Mouse (Mus musculus): ENCODE data around the gene Smarca2. TPM values are rescaled to one million over a fixed set of nuclear protein-coding genes. Genes with fewer than 3 reads are reported as not detected.

The Smarca2 gene
- total and polyA plus RNA-seq, 3 experiments = 20.1 to 66.4 (median 31.4) TPM

GRCm38 (mm10) chr19:26612995-26613394 lies 8.1 kb downstream of the Smarca2 start:
- H3K4me3 ChIP-seq (ENCODE audit: low read depth, low read length) = peak overlapping the region; percentile 27; the same call in 1 of the 2 replicates
- peaks cover 17% of the 10 kb centered on the region for H3K36me3 ChIP-seq (replicated peaks)
- peaks cover 63% of the 10 kb centered on the region for H3K4me1 ChIP-seq (ENCODE audit: insufficient read depth, low read depth, low read length)
- H3K27me3 ChIP-seq (ENCODE audit: insufficient read depth, low read length) = no peaks in the 10 kb centered on the region
- TF ChIP-seq CTCF (IDR thresholded peaks at IDR 0.05; ENCODE audit: low read depth, low read length) = no peak
- TF ChIP-seq TAL1 (conservative IDR thresholded peaks at IDR 0.05; ENCODE audit: low read depth, low read length) = peak; percentile 34; the same call in 1 of the 2 replicates
- 0 out of 2 replicates have a peak, but pooled peaks cover 6% of the 10 kb centered on the region for H3K9me3 ChIP-seq (replicated peaks)
- DNase-seq (ENCODE audit: low spot score) = peak; percentile 18
- peak; percentile 64 for ATAC-seq (ENCODE audit: extremely low read depth, insufficient number of reproducible peaks, low FRiP score, poor library complexity, severe bottlenecking)

- ATAC-seq (ENCODE audit: extremely low read depth, insufficient number of reproducible peaks, low FRiP score, poor library complexity, severe bottlenecking) = peak; percentile 50
- Histone ChIP-seq H3K27me3 (ENCODE audit: insufficient read depth, low read length) (no peaks in the 10 kb centered on the region), H3K36me3 (replicated peaks) (peaks cover 17% of the 10 kb centered on the region), H3K4me1 (ENCODE audit: insufficient read depth, low read depth, low read length) (peaks cover 59% of the 10 kb centered on the region), H3K9me3 (replicated peaks) (0 out of 2 replicates have a peak, but pooled peaks cover 6% of the 10 kb centered on the region), H3K4me3 (ENCODE audit: low read depth, low read length) (no peak overlapping the region; the same call in 1 of the 2 replicates)
- DNase-seq (ENCODE audit: low spot score) = no peak
- TF ChIP-seq TAL1 (conservative IDR thresholded peaks at IDR 0.05; ENCODE audit: low read depth, low read length) (no peak), POLR2AphosphoS5 (IDR thresholded peaks at IDR 0.05; ENCODE audit: insufficient replicate concordance, low read depth, low read length) (no peak), GATA2 (IDR thresholded peaks at IDR 0.05; ENCODE audit: borderline replicate concordance, low read depth, low read length) (no peak), GATA1 (IDR thresholded peaks at IDR 0.05; ENCODE audit: borderline replicate concordance, low read length) (no peak)
Measured at GRCm38 (mm10) chr19:26613665-26614064, 8.8 kb downstream of the Smarca2 start.

GRCm38 (mm10) chr19:26616271-26616670 lies 11.4 kb downstream of the Smarca2 start:
- ATAC-seq (ENCODE audit: extremely low read depth, insufficient number of reproducible peaks, low FRiP score, poor library complexity, severe bottlenecking) (no peak), DNase-seq (ENCODE audit: low spot score) (no peak)
- TF ChIP-seq GATA1 (IDR thresholded peaks at IDR 0.05; ENCODE audit: borderline replicate concordance, low read length) = no peak
- peaks cover 34% of the 10 kb centered on the region for H3K36me3 ChIP-seq (replicated peaks)
- H3K9me3 ChIP-seq (replicated peaks) = 0 out of 2 replicates have a peak, but pooled peaks cover 6% of the 10 kb centered on the region
- H3K4me3 ChIP-seq (ENCODE audit: low read depth, low read length) = no peak overlapping the region
- H3K4me1 ChIP-seq (ENCODE audit: insufficient read depth, low read depth, low read length) = peaks cover 53% of the 10 kb centered on the region
- H3K27me3 ChIP-seq (ENCODE audit: insufficient read depth, low read length) = no peaks in the 10 kb centered on the region

GRCm38 (mm10) chr19:26617287-26617686 lies 12.4 kb downstream of the Smarca2 start:
- no peak for ATAC-seq (ENCODE audit: extremely low read depth, insufficient number of reproducible peaks, low FRiP score, poor library complexity, severe bottlenecking)
- H3K4me1 ChIP-seq (ENCODE audit: insufficient read depth, low read depth, low read length) = peaks cover 45% of the 10 kb centered on the region
- H3K9me3 ChIP-seq (replicated peaks) = 0 out of 2 replicates have a peak, but pooled peaks cover 6% of the 10 kb centered on the region
- DNase-seq (ENCODE audit: low spot score) = no peak
- no peak overlapping the region for H3K4me3 ChIP-seq (ENCODE audit: low read depth, low read length)
- peaks cover 39% of the 10 kb centered on the region for H3K36me3 ChIP-seq (replicated peaks)
- no peaks in the 10 kb centered on the region for H3K27me3 ChIP-seq (ENCODE audit: insufficient read depth, low read length)
- TF ChIP-seq CTCF (IDR thresholded peaks at IDR 0.05; ENCODE audit: low read depth, low read length) = no peak
- no peak for TF ChIP-seq POLR2AphosphoS5 (IDR thresholded peaks at IDR 0.05; ENCODE audit: insufficient replicate concordance, low read depth, low read length)
- TF ChIP-seq GATA2 (IDR thresholded peaks at IDR 0.05; ENCODE audit: borderline replicate concordance, low read depth, low read length) = no peak
- no peak for TF ChIP-seq TAL1 (conservative IDR thresholded peaks at IDR 0.05; ENCODE audit: low read depth, low read length)
- TF ChIP-seq GATA1 (IDR thresholded peaks at IDR 0.05; ENCODE audit: borderline replicate concordance, low read length) = no peak

- Histone ChIP-seq H3K4me1 (ENCODE audit: insufficient read depth, low read depth, low read length) (no peaks in the 10 kb centered on the region), H3K36me3 (replicated peaks) (peaks cover 60% of the 10 kb centered on the region)
- no peak for TF ChIP-seq POLR2AphosphoS5 (IDR thresholded peaks at IDR 0.05; ENCODE audit: insufficient replicate concordance, low read depth, low read length)
- no peak for TF ChIP-seq GATA2 (IDR thresholded peaks at IDR 0.05; ENCODE audit: borderline replicate concordance, low read depth, low read length)
- TF ChIP-seq CTCF (IDR thresholded peaks at IDR 0.05; ENCODE audit: low read depth, low read length) = no peak
- TF ChIP-seq TAL1 (conservative IDR thresholded peaks at IDR 0.05; ENCODE audit: low read depth, low read length) = no peak
- TF ChIP-seq GATA1 (IDR thresholded peaks at IDR 0.05; ENCODE audit: borderline replicate concordance, low read length) = no peak
Measured at GRCm38 (mm10) chr19:26630712-26631235, 25.9 kb downstream of the Smarca2 start.

GRCm38 (mm10) chr19:26632228-26632627 lies 27.4 kb downstream of the Smarca2 start:
- H3K36me3 ChIP-seq (replicated peaks) = peaks cover 69% of the 10 kb centered on the region
- TF ChIP-seq POLR2AphosphoS5 (IDR thresholded peaks at IDR 0.05; ENCODE audit: insufficient replicate concordance, low read depth, low read length) (no peak), TAL1 (conservative IDR thresholded peaks at IDR 0.05; ENCODE audit: low read depth, low read length) (no peak), CTCF (IDR thresholded peaks at IDR 0.05; ENCODE audit: low read depth, low read length) (no peak), GATA1 (IDR thresholded peaks at IDR 0.05; ENCODE audit: borderline replicate concordance, low read length) (no peak), GATA2 (IDR thresholded peaks at IDR 0.05; ENCODE audit: borderline replicate concordance, low read depth, low read length) (no peak)
- peaks cover 8% of the 10 kb centered on the region for H3K9me3 ChIP-seq (replicated peaks)
- ATAC-seq (ENCODE audit: extremely low read depth, insufficient number of reproducible peaks, low FRiP score, poor library complexity, severe bottlenecking) (no peak), DNase-seq (ENCODE audit: low spot score) (no peak)
- H3K27me3 ChIP-seq (ENCODE audit: insufficient read depth, low read length) = no peaks in the 10 kb centered on the region
- no peak overlapping the region for H3K4me3 ChIP-seq (ENCODE audit: low read depth, low read length)
- no peaks in the 10 kb centered on the region for H3K4me1 ChIP-seq (ENCODE audit: insufficient read depth, low read depth, low read length)

More at GRCm38 (mm10) chr19:26630712-26631235, 25.9 kb downstream of the Smarca2 start:
- no peak for DNase-seq (ENCODE audit: low spot score)
- ATAC-seq (ENCODE audit: extremely low read depth, insufficient number of reproducible peaks, low FRiP score, poor library complexity, severe bottlenecking) = no peak
- Histone ChIP-seq H3K9me3 (replicated peaks) (peaks cover 8% of the 10 kb centered on the region), H3K27me3 (ENCODE audit: insufficient read depth, low read length) (no peaks in the 10 kb centered on the region), H3K4me3 (ENCODE audit: low read depth, low read length) (no peak overlapping the region)

All from G1E (cell line).